ENCODE assay signal across 16 mouse cellular contexts in genomic region chr14:71248534-71248933, GRCm38 (mm10).
"Had no signal": no experiment of that assay in that cellular context is flagged by ENCODE, and none has a peak within 500 bp of the region (broad histone marks: within the 10 kb centered on the region; RNA-seq: fewer than 3 reads in every experiment).

No protein-coding gene starts in this region.

- H3K4me1 ChIP-seq: liver, embryonic 15.5 days; midbrain, embryonic 12.5 days had no signal

- DNase-seq: liver; liver, embryonic 13.5 days; liver, postnatal 0 days; midbrain, embryonic 14.5 days; right cerebral cortex, postnatal 25 days; right cerebral cortex, postnatal 4 days; spleen, adult 18-20 months; thymus, adult 18-20 months; thymus, postnatal 14 days; thymus, postnatal 36 days had no signal

- H3K9ac ChIP-seq: liver, embryonic 13.5 days; liver, embryonic 15.5 days; liver, postnatal 0 days; midbrain, embryonic 12.5 days; neural tube, embryonic 12.5 days had no signal

- H3K9me3 ChIP-seq: liver, embryonic 13.5 days; liver, embryonic 15.5 days; midbrain, embryonic 12.5 days; neural tube, embryonic 12.5 days had no signal

- H3K4me2 ChIP-seq: liver, embryonic 11.5 days; liver, embryonic 13.5 days; liver, embryonic 15.5 days; midbrain, embryonic 12.5 days; neural tube, embryonic 12.5 days had no signal

- H3K4me3 ChIP-seq: liver, embryonic 13.5 days; liver, embryonic 15.5 days; megakaryocyte, embryonic 14.5 days; midbrain, embryonic 12.5 days; neural tube, embryonic 12.5 days had no signal

- ATAC-seq: liver, postnatal 0 days had no signal

- H3K27ac ChIP-seq: liver, embryonic 13.5 days; liver, embryonic 15.5 days; macrophage; neural tube, embryonic 12.5 days had no signal

- H3K36me3 ChIP-seq: liver, embryonic 13.5 days; liver, embryonic 15.5 days; midbrain, embryonic 12.5 days; neural tube, embryonic 12.5 days had no signal

- H3K27me3 ChIP-seq: liver, embryonic 13.5 days; liver, embryonic 15.5 days; midbrain, embryonic 12.5 days; neural tube, embryonic 12.5 days had no signal
